Mouse (Mus musculus) lung, embryonic 15.5 days (tissue): Measurements from ENCODE around the gene Scfd2. TPM values are rescaled to one million over a fixed set of nuclear protein-coding genes. Genes with fewer than 3 reads are reported as not detected.

Experiments
- ATAC-seq: fragments of 200-750 bp; cut with Nextera tagmentation; 2 replicates; pipeline ENCODE4 v1.8.0; 2017; ENCODE audit warnings: moderate number of reproducible peaks, borderline replicate concordance; ENCODE audit not compliant: low FRiP score, low TSS enrichment; ENCODE audit errors: extremely low read depth
- H3K27ac ChIP-seq: fragments of 300-500 bp; sonication (generic); 2 replicates; pipeline ENCODE4 v1.5.1; 2015; ENCODE audit warnings: moderate library complexity, mild to moderate bottlenecking, inconsistent platforms
- H3K27me3 ChIP-seq: fragments of 300-500 bp; sonication (generic); 2 replicates; pipeline ENCODE4 v1.6.1; 2015; ENCODE audit warnings: inconsistent platforms
- H3K36me3 ChIP-seq: fragments of 300-500 bp; sonication (generic); 2 replicates; pipeline ENCODE4 v1.6.1; 2015; ENCODE audit warnings: inconsistent platforms
- H3K4me1 ChIP-seq: fragments of 300-500 bp; sonication (generic); 2 replicates; pipeline ENCODE4 v1.6.1; 2015; ENCODE audit warnings: inconsistent platforms
- H3K4me2 ChIP-seq: fragments of 300-500 bp; sonication (generic); 2 replicates; pipeline ENCODE4 v1.6.1; 2015; ENCODE audit warnings: inconsistent platforms, mild to moderate bottlenecking, moderate library complexity
- H3K4me3 ChIP-seq: fragments of 300-500 bp; sonication (generic); 2 replicates; pipeline ENCODE4 v1.5.1; 2015; ENCODE audit warnings: mild to moderate bottlenecking, inconsistent platforms
- H3K9ac ChIP-seq: fragments of 300-500 bp; sonication (generic); 2 replicates; pipeline ENCODE4 v1.6.1; 2015; ENCODE audit warnings: inconsistent platforms
- H3K9me3 ChIP-seq: fragments of 300-500 bp; sonication (generic); 2 replicates; pipeline ENCODE4 v1.6.1; 2016; ENCODE audit warnings: inconsistent platforms
- WGBS: fragments of 180-500 bp; shearing (Covaris S2); methylation state at CpG from one replicate; pipeline ENCODE4 v1.1.7; 2015; 5-methylcytosine and 5-hydroxymethylcytosine counted together
- polyA plus RNA-seq: library from polyadenylated mRNA; unstranded; fragments of >200 nt; fragmentation: Nextera tagmentation; extraction: Ambion mirVana; gene quantifications from 2 replicates; pipeline ENCODE4 v1.2.1, GENCODE M21; 2015

Scfd2 gene
- polyA plus RNA-seq, 1 experiment from 2014 or later = 18.4 TPM

DNA sequence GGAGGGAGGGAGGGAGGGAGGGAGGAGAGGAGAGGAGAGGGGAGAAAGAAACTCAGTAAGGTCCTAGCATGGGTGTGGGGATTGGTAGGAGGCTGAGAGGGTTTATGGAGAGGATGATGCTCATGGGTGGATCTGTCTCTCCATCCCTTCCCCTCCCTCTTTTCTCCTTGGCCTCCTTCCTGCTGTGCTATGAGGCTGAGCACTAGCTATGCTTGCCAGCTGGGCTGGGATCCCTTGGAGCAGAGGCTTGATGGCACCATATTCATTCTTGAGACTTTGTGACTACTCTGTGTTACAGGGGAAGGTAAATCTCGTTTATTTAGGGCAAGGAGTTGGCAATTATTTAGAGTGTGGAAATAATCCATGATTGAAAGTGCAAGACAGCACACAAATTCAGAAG is 302.6 kb downstream of the Scfd2 start:
- H3K9me3 ChIP-seq = no peaks in the 10 kb centered on the region
- no peak overlapping the region for H3K27ac ChIP-seq
- peaks cover 27% of the 10 kb centered on the region for H3K4me1 ChIP-seq
- no peak overlapping the region for H3K4me3 ChIP-seq
- WGBS = 41% methylated on average over 1 of the region's 1 CpGs
- no peaks in the 10 kb centered on the region for H3K36me3 ChIP-seq
- H3K27me3 ChIP-seq = no peaks in the 10 kb centered on the region
- no peak overlapping the region for H3K4me2 ChIP-seq
- ATAC-seq = no peak
- no peak overlapping the region for H3K9ac ChIP-seq

DNA sequence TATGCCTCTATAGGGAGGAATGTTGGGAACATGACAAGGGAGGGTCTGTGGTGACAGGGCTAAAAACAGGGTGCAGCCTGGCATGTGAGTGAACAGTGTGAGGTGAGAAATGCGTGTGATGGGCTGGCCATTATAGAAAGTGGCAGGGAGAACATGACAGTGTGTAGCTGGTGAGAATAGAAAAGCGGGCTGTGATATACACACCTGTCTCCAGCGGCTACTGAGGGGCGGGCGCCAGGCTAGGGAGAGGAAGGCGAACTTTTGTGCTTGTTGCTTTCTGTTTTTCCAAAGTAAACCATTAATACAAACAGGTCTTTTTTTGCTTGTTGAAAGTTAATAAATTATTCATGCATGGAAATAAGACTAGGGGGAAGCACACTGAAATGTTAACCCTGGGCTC is 304.2 kb downstream of the Scfd2 start:
- Histone ChIP-seq H3K27me3 (no peaks in the 10 kb centered on the region), H3K4me2 (no peak overlapping the region), H3K4me1 (peaks cover 29% of the 10 kb centered on the region), H3K9me3 (no peaks in the 10 kb centered on the region), H3K9ac (no peak overlapping the region), H3K36me3 (no peaks in the 10 kb centered on the region), H3K27ac (no peak overlapping the region), H3K4me3 (no peak overlapping the region)
- WGBS = 92% methylated on average over 6 of the region's 6 CpGs
- no peak for ATAC-seq

DNA sequence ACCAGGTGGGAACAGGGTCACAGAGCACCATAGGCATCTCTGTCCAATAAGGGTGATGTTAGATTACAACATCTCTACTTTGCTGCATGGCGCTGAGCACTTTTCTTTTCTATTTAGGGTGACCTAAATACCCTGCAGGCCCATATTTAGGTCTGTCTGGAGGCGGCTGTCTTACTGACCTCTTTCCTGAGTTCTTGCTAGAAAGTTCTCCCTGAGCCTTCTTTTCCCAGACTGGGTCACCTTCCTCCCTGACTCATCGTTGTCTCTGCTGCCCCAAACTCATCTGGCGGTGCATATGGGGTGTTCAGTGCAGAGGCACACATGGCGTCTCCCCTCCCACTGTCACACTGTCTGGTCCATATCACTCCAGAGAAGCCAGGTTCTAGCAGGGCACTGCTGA is 305.4 kb downstream of the Scfd2 start:
- 91% methylated on average over 5 of the region's 5 CpGs for WGBS
- no peak for ATAC-seq
- Histone ChIP-seq H3K9ac (no peak overlapping the region), H3K27ac (no peak overlapping the region), H3K4me3 (no peak overlapping the region), H3K36me3 (no peaks in the 10 kb centered on the region), H3K9me3 (no peaks in the 10 kb centered on the region), H3K4me2 (no peak overlapping the region), H3K27me3 (no peaks in the 10 kb centered on the region), H3K4me1 (peaks cover 29% of the 10 kb centered on the region)

DNA sequence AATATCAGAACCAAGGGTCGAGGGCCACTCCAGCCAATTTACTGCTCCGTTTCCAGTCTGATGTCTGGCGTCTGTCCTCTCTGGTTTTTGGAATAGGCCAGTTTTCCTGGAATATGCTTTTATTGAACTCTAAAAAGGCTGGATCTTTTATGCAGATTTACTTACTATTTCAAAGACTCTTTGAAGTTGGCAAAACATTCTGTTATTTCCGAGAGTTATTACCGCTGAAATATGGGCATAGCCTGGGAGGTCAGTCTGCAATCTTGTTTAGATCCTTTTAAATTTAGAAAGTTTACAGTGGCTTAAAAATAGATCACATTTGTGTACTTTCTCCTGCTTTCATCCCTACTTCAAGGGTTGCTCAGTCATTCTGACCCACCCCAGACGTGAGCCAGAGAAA is 307.1 kb downstream of the Scfd2 start:
- Histone ChIP-seq H3K27me3 (no peaks in the 10 kb centered on the region), H3K4me3 (no peak overlapping the region), H3K9me3 (no peaks in the 10 kb centered on the region), H3K9ac (no peak overlapping the region), H3K36me3 (no peaks in the 10 kb centered on the region), H3K27ac (peak overlapping the region; percentile 70), H3K4me1 (peaks cover 16% of the 10 kb centered on the region), H3K4me2 (no peak overlapping the region)
- WGBS = 59% methylated on average over 6 of the region's 6 CpGs
- ATAC-seq = no peak

DNA sequence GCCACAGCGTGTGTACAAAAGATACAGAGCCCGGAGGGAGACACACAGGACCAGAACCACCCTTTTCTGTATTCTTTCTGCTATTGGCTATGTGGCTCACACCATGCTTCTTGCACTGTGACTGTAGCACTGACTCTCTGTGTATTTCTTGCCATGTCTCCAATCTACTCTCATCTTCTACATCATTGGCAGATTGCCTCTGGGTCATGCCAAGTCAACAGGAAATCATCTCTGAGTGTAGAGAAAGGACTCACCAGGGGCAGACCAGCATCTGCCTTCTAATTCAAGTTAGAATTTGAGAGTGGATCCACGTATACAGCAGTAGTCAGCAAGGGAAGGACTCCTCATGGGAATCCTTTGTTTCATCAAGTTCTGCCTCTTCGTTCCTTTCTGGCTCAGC is 308.9 kb downstream of the Scfd2 start:
- Histone ChIP-seq H3K27ac (no peak overlapping the region), H3K4me1 (peaks cover 7% of the 10 kb centered on the region), H3K27me3 (no peaks in the 10 kb centered on the region), H3K4me3 (no peak overlapping the region), H3K4me2 (no peak overlapping the region), H3K9ac (no peak overlapping the region), H3K36me3 (no peaks in the 10 kb centered on the region), H3K9me3 (no peaks in the 10 kb centered on the region)
- no peak for ATAC-seq
- 78% methylated on average over 4 of the region's 4 CpGs for WGBS

DNA sequence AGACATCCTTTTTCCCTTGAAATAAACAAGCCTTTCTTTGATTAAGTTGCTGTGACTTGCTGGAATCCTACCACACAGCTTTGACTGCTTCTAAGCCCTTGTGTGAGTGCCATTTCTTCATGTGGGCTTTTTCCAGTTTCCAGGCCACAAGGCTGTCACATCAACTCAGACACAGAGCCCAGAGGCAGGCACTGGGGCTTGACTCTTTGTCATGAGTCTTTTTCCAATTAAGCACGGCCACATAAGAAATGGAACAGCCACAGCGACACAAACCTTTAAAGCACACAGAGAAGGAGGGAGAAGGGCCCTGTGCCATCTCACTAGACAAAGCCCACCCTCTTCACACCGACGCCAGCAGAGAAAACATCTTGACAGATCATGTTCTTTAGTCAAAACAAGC is 313.0 kb downstream of the Scfd2 start:
- Histone ChIP-seq H3K9me3 (no peaks in the 10 kb centered on the region), H3K9ac (no peak overlapping the region), H3K4me3 (no peak overlapping the region), H3K27me3 (no peaks in the 10 kb centered on the region), H3K27ac (no peak overlapping the region), H3K4me1 (peaks cover 10% of the 10 kb centered on the region), H3K36me3 (no peaks in the 10 kb centered on the region), H3K4me2 (no peak overlapping the region)
- WGBS = 67% methylated on average over 4 of the region's 4 CpGs
- ATAC-seq = no peak

DNA sequence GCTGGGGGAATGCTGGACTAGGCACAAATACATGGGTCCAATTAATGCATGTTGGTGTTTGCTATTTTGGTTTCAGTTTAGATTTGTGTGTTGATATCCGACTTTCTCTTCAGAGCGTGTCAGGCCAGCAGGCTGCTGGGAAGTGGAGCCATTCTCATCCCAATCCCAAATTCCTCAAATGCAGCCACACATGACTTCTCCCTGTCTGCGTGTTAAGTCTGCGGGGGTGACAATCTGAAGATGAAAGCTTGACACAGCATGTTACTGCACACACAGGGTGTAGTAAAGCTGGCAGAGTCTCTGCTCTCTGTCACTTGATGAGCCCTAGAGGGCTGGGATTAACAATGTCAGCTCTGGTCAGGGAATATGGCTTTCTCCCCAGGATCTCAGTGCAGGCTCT is 316.4 kb downstream of the Scfd2 start:
- ATAC-seq = peak; percentile 25; the same call in 1 of the 2 replicates
- H3K4me2 ChIP-seq = no peak overlapping the region
- 44% methylated on average over 4 of the region's 4 CpGs for WGBS

DNA sequence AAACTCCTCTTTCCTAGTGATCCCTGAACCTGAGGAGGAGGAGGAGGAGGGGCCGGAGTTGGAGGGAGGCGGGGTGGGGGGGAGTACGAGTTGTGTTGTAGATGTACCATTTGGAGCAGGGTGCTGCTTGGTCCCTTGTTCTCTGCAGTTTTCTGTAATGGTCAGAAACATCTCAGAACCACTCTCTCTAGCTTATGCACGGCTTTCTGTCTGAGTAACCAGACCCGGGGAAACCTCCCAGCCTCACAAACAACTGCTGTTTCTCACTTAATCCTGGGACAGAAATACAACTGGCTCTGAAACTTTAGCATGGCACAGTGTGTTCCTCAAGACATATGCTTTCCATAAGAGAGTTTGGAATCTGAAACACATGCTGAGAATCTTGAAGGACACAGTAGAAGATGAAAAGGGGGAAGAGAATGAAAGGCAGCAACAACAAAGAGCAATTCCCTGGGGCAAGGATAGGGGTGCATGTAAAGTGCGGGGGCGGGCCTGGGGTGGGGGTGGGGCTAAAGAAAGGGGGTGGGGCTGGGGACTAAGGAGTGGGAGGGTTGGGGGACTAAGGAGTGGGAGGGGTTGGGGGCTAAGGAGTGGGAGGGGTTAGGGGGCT is 317.0 kb downstream of the Scfd2 start:
- Histone ChIP-seq H3K4me1 (peaks cover 24% of the 10 kb centered on the region), H3K27ac (peak overlapping the region; percentile 26; the same call in 1 of the 2 replicates), H3K9ac (no peak overlapping the region), H3K36me3 (no peaks in the 10 kb centered on the region), H3K27me3 (no peaks in the 10 kb centered on the region), H3K4me2 (no peak overlapping the region), H3K4me3 (no peak overlapping the region), H3K9me3 (no peaks in the 10 kb centered on the region)
- 19% methylated on average over 7 of the region's 7 CpGs for WGBS
- no peak for ATAC-seq

More for the DNA sequence above, 316.4 kb downstream of the Scfd2 start:
- no peak overlapping the region for H3K9ac ChIP-seq
- no peak overlapping the region for H3K4me3 ChIP-seq
- no peaks in the 10 kb centered on the region for H3K9me3 ChIP-seq
- H3K36me3 ChIP-seq = no peaks in the 10 kb centered on the region
- no peak overlapping the region for H3K27ac ChIP-seq
- no peaks in the 10 kb centered on the region for H3K27me3 ChIP-seq
- H3K4me1 ChIP-seq = peaks cover 19% of the 10 kb centered on the region

DNA sequence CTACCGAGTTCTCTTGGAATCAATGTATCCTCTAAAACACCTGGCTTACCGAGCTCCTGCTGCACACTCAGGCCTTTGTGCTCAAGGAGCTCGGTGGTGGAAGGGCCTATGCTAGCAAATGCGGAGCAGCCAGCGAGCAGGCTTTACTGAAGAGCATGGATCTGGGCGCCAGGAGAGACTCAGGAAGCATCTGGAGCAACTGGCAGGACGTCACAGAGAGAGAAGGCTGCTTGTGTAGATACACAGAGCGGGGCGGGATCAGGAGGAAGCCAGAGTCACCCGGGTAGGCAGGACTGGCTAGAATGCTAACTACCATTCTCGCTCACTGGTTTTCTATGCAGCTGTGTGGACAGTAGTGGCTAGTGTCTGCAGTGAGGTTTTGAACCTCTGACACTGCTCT is 320.2 kb downstream of the Scfd2 start:
- WGBS = 41% methylated on average over 11 of the region's 11 CpGs
- peaks cover 41% of the 10 kb centered on the region for H3K4me1 ChIP-seq
- H3K4me3 ChIP-seq = no peak overlapping the region
- H3K27me3 ChIP-seq = no peaks in the 10 kb centered on the region
- 0 out of 2 replicates have a peak, but pooled peaks have one; percentile 35 for ATAC-seq
- no peaks in the 10 kb centered on the region for H3K9me3 ChIP-seq
- no peak overlapping the region for H3K4me2 ChIP-seq
- H3K9ac ChIP-seq = no peak overlapping the region
- H3K27ac ChIP-seq = no peak overlapping the region
- H3K36me3 ChIP-seq = no peaks in the 10 kb centered on the region

DNA sequence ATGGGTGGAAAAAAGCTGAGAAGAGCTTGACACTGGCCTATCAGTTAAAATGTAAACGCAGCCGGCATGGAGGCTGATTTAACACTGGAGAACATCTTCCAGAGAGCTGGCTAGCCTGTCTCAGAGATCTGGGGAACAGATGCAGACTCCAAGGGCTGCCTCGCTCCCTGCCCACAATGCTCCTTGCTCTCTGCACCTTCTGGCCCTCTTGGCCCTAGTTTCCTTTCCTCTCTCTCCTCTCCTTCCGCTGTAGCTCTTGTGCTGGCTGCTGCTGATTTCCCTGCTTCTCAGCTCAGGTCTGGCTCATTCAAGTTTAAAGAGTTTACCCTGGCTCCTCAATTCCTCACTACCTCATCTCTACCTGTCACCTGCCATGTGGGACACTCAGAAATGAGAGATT is 321.9 kb downstream of the Scfd2 start:
- no peak overlapping the region for H3K9ac ChIP-seq
- H3K27ac ChIP-seq = no peak overlapping the region
- H3K36me3 ChIP-seq = no peaks in the 10 kb centered on the region
- H3K4me1 ChIP-seq = peaks cover 41% of the 10 kb centered on the region
- WGBS = 63% methylated on average over 4 of the region's 4 CpGs
- no peak for ATAC-seq
- H3K4me2 ChIP-seq = no peak overlapping the region
- no peak overlapping the region for H3K4me3 ChIP-seq
- H3K27me3 ChIP-seq = no peaks in the 10 kb centered on the region
- no peaks in the 10 kb centered on the region for H3K9me3 ChIP-seq

DNA sequence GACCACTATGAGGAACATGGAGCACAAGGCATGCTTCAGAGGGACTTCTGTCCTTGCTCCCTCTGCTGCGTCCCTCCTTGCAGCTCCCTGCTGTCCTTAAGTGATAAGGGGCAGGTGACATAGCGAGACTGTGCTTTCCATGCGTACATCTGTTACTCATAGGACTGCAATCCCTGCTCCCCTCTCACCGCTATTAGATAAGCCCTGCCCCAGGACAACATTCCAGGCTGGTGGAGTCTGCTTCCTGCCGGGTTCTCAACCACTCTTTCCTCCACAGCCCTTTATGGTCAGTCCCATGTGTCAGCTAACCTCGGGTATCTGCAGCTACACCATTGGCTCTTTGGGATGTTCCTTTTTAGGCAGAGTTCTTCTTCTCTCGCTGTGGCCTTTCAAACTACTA is 323.1 kb downstream of the Scfd2 start:
- H3K27me3 ChIP-seq = no peaks in the 10 kb centered on the region
- H3K27ac ChIP-seq = no peak overlapping the region
- ATAC-seq = no peak
- H3K4me1 ChIP-seq = peaks cover 41% of the 10 kb centered on the region
- H3K9ac ChIP-seq = no peak overlapping the region
- no peaks in the 10 kb centered on the region for H3K36me3 ChIP-seq
- H3K4me2 ChIP-seq = no peak overlapping the region
- no peaks in the 10 kb centered on the region for H3K9me3 ChIP-seq
- WGBS = 39% methylated on average over 7 of the region's 7 CpGs
- H3K4me3 ChIP-seq = no peak overlapping the region

DNA sequence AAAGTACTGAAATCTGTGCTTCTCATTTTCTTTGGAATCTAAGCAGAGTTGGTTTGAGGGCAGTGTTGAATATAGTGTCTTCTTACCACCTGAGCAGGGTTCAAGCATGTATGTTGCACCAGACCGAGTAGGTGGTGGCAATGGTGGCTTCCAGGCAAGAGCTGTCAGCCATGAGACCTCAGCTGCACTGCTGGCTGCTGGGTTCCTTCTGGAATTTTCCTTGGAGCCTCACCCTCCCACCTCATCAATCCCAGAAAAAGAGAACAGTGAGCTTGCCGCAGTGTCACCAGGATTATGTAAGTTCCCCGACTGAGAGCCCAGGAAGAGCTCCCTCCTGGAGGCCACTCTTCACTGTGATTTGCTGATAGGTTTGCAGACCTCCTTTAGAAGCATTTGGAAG is 324.4 kb downstream of the Scfd2 start:
- no peak for ATAC-seq
- Histone ChIP-seq H3K36me3 (no peaks in the 10 kb centered on the region), H3K27me3 (no peaks in the 10 kb centered on the region), H3K4me3 (no peak overlapping the region), H3K9me3 (no peaks in the 10 kb centered on the region), H3K4me2 (no peak overlapping the region), H3K9ac (no peak overlapping the region), H3K4me1 (peaks cover 41% of the 10 kb centered on the region), H3K27ac (no peak overlapping the region)
- WGBS = 51% methylated on average over 3 of the region's 3 CpGs

DNA sequence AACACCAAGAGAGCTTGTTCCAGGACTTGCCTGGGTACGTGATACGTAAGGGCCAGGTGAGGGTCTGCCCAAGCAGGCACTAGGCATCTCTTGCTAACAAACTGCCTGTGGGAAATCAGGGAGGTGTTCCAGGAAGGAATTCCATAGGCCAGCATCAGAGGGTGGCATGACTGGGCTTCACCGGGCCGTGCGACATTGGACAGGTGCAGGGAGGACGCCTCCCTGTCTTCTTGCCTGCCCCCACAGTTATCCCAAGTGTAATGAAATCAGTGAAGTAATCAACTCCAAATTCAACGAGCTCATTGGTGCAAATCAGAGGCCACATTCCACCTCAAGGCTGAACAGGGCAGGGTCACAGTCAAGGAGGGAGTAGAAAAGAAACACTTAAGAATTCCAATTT is 324.9 kb downstream of the Scfd2 start:
- Histone ChIP-seq H3K9me3 (no peaks in the 10 kb centered on the region), H3K27me3 (no peaks in the 10 kb centered on the region), H3K4me2 (no peak overlapping the region), H3K4me3 (no peak overlapping the region), H3K9ac (no peak overlapping the region), H3K36me3 (no peaks in the 10 kb centered on the region), H3K4me1 (peaks cover 36% of the 10 kb centered on the region), H3K27ac (no peak overlapping the region)
- no peak for ATAC-seq
- WGBS = 85% methylated on average over 7 of the region's 7 CpGs
